Mouse (Mus musculus): ENCODE measurements around the gene Morn5. TPM values are rescaled to one million over a fixed set of nuclear protein-coding genes. Genes with fewer than 3 reads are reported as not detected.
A peak's percentile ranks its signal among the peaks of the same experiment; 100 is the strongest.

Gene Morn5
- polyA plus RNA-seq, 1 experiment from 2014 or later: 5.3 TPM

DNA sequence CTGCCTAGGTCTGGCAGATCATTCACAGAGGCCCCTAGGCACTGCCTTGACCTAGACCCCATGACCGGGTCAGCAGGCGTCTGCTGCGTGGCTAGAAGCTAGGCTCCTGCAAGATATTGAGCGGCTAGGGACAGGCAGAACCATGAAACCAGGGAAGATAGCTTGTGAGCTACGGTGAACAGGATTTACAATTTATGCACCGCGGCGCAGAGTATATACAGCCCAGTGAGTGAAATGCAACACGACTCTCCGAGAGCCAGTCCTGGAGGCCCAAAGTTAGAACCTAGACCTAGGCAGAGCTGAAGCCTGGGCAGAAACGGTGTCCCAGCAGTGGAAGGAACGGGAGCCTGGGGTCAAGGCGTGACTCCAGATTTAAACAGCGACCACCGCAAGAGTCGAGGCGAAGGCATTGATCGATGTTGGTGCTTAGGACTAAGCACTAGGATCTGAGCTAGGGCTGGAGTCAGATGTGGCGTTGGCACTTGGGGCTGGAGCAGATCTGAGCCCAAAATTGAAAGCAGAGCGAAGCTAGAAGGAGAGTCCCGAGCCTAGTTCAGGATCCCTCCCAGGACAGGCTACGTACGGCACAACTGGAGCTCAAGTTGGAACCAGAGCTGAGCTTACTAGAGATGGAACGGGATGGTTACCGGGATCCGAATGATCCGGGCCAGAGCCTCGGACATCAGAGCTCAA, 52.8 kb downstream of the Morn5 start:
- DNase-seq (ENCODE audit: low spot score) (no peak), ATAC-seq (no peak)
- TF ChIP-seq EP300 (IDR thresholded peaks at IDR 0.05): no peak
- no peak for TF ChIP-seq CTCF (IDR thresholded peaks at IDR 0.05)
- Histone ChIP-seq H3K4me1 (ENCODE audit: insufficient read depth, low read depth, low read length) (peaks cover 16% of the 10 kb centered on the region; the same call in 1 of the 2 replicates), H3K27me3 (replicated peaks; ENCODE audit: insufficient read depth, low read length) (peaks cover 69% of the 10 kb centered on the region), H3K36me3 (ENCODE audit: insufficient read depth, low read length) (no peaks in the 10 kb centered on the region), H3K27ac (ENCODE audit: low read length) (no peak overlapping the region), H3K9ac (replicated peaks; ENCODE audit: low read depth) (no peak overlapping the region), H3K9me3 (ENCODE audit: low read length) (no peaks in the 10 kb centered on the region), H3K4me2 (replicated peaks; ENCODE audit: low read depth, low read length) (peak overlapping the region; percentile 86), H3K4me3 (ENCODE audit: low read depth, low read length) (peak overlapping the region; percentile 47; the same call in 1 of the 2 replicates)
- WGBS: 13% methylated on average over 28 of the region's 28 CpGs

DNA sequence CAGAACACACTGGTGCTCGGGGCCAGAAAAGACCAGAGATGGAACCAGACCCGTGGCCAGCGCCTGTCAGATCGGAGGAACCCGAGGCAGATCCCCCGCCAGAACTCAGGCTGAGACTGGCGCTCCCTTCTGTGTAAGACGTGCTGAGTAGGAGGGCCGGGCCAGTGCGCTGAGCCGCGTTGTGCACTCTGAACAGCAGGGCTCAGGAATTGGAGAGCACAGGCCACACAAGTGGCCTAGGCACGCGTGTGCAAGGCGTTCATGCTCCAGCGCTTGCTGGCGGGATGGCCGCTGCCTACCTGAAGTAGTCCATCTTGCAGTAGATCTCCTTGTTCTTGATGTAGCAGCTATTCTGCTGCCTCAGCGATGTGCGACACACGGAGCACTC, 53.3 kb downstream of the Morn5 start:
- peak overlapping the region; percentile 47; the same call in 1 of the 2 replicates for H3K4me3 ChIP-seq (ENCODE audit: low read depth, low read length)
- H3K9ac ChIP-seq (replicated peaks; ENCODE audit: low read depth): no peak overlapping the region
- H3K9me3 ChIP-seq (ENCODE audit: low read length): no peaks in the 10 kb centered on the region
- DNase-seq (ENCODE audit: low spot score) (peak; percentile 25), ATAC-seq (peak; percentile 49; the same call in 1 of the 2 replicates)
- peaks cover 68% of the 10 kb centered on the region for H3K27me3 ChIP-seq (replicated peaks; ENCODE audit: insufficient read depth, low read length)
- peaks cover 16% of the 10 kb centered on the region; the same call in 1 of the 2 replicates for H3K4me1 ChIP-seq (ENCODE audit: insufficient read depth, low read depth, low read length)
- H3K4me2 ChIP-seq (replicated peaks; ENCODE audit: low read depth, low read length): peak overlapping the region; percentile 86
- WGBS: 13% methylated on average over 21 of the region's 21 CpGs
- no peaks in the 10 kb centered on the region for H3K36me3 ChIP-seq (ENCODE audit: insufficient read depth, low read length)
- no peak overlapping the region for H3K27ac ChIP-seq (ENCODE audit: low read length)
- TF ChIP-seq CTCF (IDR thresholded peaks at IDR 0.05): no peak
- no peak for TF ChIP-seq EP300 (IDR thresholded peaks at IDR 0.05)

DNA sequence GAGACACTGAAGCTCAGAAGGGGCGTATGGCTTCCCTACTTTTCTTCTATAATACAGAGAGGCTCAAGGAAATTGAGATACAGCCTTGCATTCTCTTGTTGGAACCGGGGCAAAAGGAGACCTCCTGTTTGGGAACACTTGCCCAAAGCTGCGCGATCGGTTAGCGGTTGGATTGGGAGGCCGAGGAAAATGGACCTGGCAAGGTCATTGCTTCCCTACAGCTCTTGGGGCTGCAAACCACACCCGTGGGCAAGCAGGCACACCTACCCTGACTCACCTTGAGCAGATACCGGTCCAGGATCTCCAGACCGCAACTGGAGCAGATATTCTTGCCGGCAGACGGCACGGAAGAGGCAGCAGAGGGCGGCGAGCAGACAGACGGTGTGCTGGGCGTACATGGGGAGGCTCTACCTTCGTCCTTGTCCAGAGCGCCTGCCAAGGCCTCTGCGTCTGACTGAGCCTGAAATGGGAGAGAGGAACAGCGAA, 53.9 kb downstream of the Morn5 start:
- Histone ChIP-seq H3K9me3 (ENCODE audit: low read length) (no peaks in the 10 kb centered on the region), H3K4me2 (replicated peaks; ENCODE audit: low read depth, low read length) (peak overlapping the region; percentile 86), H3K9ac (replicated peaks; ENCODE audit: low read depth) (no peak overlapping the region), H3K36me3 (ENCODE audit: insufficient read depth, low read length) (no peaks in the 10 kb centered on the region), H3K4me3 (ENCODE audit: low read depth, low read length) (peak overlapping the region; percentile 47), H3K27me3 (replicated peaks; ENCODE audit: insufficient read depth, low read length) (peaks cover 67% of the 10 kb centered on the region), H3K27ac (ENCODE audit: low read length) (no peak overlapping the region), H3K4me1 (ENCODE audit: insufficient read depth, low read depth, low read length) (peaks cover 16% of the 10 kb centered on the region; the same call in 1 of the 2 replicates)
- ATAC-seq: no peak
- TF ChIP-seq EP300 (IDR thresholded peaks at IDR 0.05) (no peak), CTCF (IDR thresholded peaks at IDR 0.05) (no peak)
- WGBS: 2% methylated on average over 21 of the region's 21 CpGs
- DNase-seq (ENCODE audit: low spot score): no peak

DNA sequence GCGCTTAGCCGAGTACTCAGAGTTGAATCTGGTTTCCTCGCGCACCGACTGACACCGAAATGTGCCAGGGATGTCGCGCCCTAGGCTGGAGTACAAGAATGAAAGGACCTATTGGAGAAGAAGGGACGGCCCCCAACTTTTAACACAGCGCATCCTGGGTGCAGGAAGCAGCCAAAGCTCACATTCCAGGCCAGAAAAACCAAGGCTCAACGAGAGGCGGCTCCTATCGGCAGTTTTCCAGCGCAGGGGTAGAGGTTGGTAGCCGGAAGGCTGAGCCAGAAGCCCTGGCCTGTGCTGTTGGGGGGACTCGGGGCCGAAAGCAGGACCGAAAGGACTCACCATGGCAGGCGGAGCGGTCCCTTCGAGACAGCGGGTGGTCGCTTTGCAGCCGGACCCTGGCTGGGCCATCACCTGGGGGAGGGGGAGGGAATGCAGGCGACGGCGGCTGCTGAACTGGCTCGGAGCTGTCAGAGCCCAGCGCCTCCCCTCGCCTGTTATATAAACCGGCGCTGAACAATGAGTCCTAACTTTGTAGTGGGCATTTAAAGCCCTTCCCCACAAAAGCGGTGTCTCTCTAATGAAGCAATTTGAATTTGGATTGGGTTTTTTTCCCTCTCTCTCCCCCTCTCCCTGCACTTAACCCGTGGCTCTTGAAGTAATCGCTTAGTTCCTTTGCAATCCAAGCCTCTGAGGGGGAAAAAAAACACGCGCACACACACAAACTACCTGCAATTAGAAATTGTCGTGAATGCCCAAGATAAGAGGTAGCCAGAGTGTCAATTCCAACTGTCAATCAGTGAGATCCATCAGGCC, 54.5 kb downstream of the Morn5 start:
- 2% methylated on average over 37 of the region's 38 CpGs for WGBS
- Histone ChIP-seq H3K27ac (ENCODE audit: low read length) (no peak overlapping the region), H3K9me3 (ENCODE audit: low read length) (no peaks in the 10 kb centered on the region), H3K4me3 (ENCODE audit: low read depth, low read length) (peak overlapping the region; percentile 47), H3K9ac (replicated peaks; ENCODE audit: low read depth) (no peak overlapping the region), H3K4me2 (replicated peaks; ENCODE audit: low read depth, low read length) (peak overlapping the region; percentile 86), H3K27me3 (replicated peaks; ENCODE audit: insufficient read depth, low read length) (peaks cover 61% of the 10 kb centered on the region), H3K4me1 (ENCODE audit: insufficient read depth, low read depth, low read length) (peaks cover 16% of the 10 kb centered on the region; the same call in 1 of the 2 replicates), H3K36me3 (ENCODE audit: insufficient read depth, low read length) (no peaks in the 10 kb centered on the region)
- DNase-seq (ENCODE audit: low spot score): no peak
- no peak; the same call in 1 of the 2 replicates for TF ChIP-seq CTCF (IDR thresholded peaks at IDR 0.05)
- TF ChIP-seq EP300 (IDR thresholded peaks at IDR 0.05): no peak
- ATAC-seq: no peak

DNA sequence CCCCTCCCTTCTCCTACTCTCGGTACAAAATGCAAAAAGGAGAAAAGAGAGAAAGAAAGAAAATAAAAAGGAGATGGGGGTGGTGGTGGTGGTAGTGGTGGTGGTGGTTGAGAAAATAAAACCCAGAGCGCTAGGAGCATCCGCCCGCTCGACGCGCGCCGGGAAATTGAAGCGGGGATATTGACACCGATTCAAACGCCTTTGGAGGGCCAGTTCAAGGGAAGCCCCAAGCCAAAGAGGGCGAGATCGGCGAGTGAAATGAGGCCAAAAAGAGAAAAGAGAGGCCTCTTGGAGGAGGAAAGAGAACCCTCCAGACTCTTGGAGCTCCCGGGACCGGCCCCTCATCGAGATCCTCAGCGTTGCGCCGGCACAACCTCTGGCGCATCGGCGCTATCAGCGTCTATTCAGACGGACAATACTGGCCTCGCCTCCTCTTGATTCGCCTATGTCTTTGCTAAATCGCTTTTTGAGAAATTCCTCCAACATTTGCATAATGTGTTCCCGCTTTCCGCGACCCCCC, 55.2 kb downstream of the Morn5 start:
- H3K27ac ChIP-seq (ENCODE audit: low read length): no peak overlapping the region
- H3K4me2 ChIP-seq (replicated peaks; ENCODE audit: low read depth, low read length): peak overlapping the region; percentile 86
- peak overlapping the region; percentile 47 for H3K4me3 ChIP-seq (ENCODE audit: low read depth, low read length)
- ATAC-seq (no peak), DNase-seq (ENCODE audit: low spot score) (no peak)
- H3K27me3 ChIP-seq (replicated peaks; ENCODE audit: insufficient read depth, low read length): peaks cover 60% of the 10 kb centered on the region
- no peaks in the 10 kb centered on the region for H3K9me3 ChIP-seq (ENCODE audit: low read length)
- H3K36me3 ChIP-seq (ENCODE audit: insufficient read depth, low read length): no peaks in the 10 kb centered on the region
- H3K4me1 ChIP-seq (ENCODE audit: insufficient read depth, low read depth, low read length): peaks cover 16% of the 10 kb centered on the region; the same call in 1 of the 2 replicates
- no peak for TF ChIP-seq CTCF (IDR thresholded peaks at IDR 0.05)
- no peak for TF ChIP-seq EP300 (IDR thresholded peaks at IDR 0.05)
- no peak overlapping the region for H3K9ac ChIP-seq (replicated peaks; ENCODE audit: low read depth)
- under 1% methylated on average over 32 of the region's 32 CpGs for WGBS
